Mouse (Mus musculus): Measurements from ENCODE around the gene Smarce1. TPM values are rescaled to one million over a fixed set of nuclear protein-coding genes. Genes with fewer than 3 reads are reported as not detected.

Smarce1 gene
- polyA plus RNA-seq, 1 experiment from 2014 or later = 235 TPM

DNA sequence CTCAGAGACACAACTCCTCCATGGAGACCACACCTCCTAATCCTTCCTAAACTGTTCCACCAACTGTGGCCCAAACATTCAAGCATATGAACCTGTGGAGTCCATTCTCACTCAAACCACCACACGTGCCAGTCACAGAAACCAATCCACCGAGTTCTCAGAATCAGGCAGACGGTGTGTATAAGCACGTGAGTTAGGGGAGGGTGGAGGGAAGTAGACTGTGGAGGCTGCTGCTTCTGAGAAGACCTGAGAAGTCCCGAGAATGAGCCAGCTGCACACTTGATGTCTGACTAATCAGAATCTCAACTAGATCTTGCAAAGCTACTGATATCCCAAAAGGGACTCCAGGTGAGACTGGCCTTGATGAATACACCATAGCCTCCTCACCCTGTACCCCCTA lies 50.7 kb downstream of the Smarce1 start:
- Histone ChIP-seq H3K36me3 (ENCODE audit: control insufficient read depth, insufficient read depth, low read length) (no peaks in the 10 kb centered on the region), H3K27ac (ENCODE audit: low read length) (no peak overlapping the region), H3K9me3 (ENCODE audit: control insufficient read depth, low read length) (no peaks in the 10 kb centered on the region), H3K4me2 (ENCODE audit: low read depth, low read length) (no peak overlapping the region), H3K27me3 (ENCODE audit: control insufficient read depth, insufficient read depth, low read depth, low read length) (no peaks in the 10 kb centered on the region), H3K9ac (ENCODE audit: low read length) (no peak overlapping the region), H3K4me1 (replicated peaks; ENCODE audit: control insufficient read depth, insufficient read depth, low read length) (no peaks in the 10 kb centered on the region), H3K4me3 (ENCODE audit: low read length) (no peak overlapping the region)
- WGBS = 78% methylated on average over 5 of the region's 5 CpGs
- no peak for ATAC-seq (ENCODE audit: low read depth)

DNA sequence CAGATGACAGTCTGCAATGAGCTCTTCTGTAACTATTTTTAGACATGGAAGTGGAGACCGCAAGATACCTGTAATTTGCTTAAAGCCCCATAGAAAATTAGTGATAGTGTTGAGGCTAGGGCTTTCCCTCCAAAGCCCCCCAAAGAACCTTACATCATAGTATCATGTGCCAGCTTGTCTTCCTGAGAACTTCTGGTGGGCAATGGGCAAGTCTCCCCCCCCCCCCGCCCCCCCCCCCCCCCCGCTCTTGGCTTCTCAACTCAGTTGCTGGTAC lies 53.0 kb downstream of the Smarce1 start:
- no peak overlapping the region for H3K9ac ChIP-seq (ENCODE audit: low read length)
- H3K9me3 ChIP-seq (ENCODE audit: control insufficient read depth, low read length) = no peaks in the 10 kb centered on the region
- H3K27me3 ChIP-seq (ENCODE audit: control insufficient read depth, insufficient read depth, low read depth, low read length) = no peaks in the 10 kb centered on the region
- ATAC-seq (ENCODE audit: low read depth) = no peak
- WGBS = 46% methylated on average over 2 of the region's 3 CpGs
- no peak overlapping the region for H3K27ac ChIP-seq (ENCODE audit: low read length)
- H3K4me1 ChIP-seq (replicated peaks; ENCODE audit: control insufficient read depth, insufficient read depth, low read length) = no peaks in the 10 kb centered on the region
- no peaks in the 10 kb centered on the region for H3K36me3 ChIP-seq (ENCODE audit: control insufficient read depth, insufficient read depth, low read length)
- no peak overlapping the region for H3K4me3 ChIP-seq (ENCODE audit: low read length)
- H3K4me2 ChIP-seq (ENCODE audit: low read depth, low read length) = no peak overlapping the region

- no peak overlapping the region for H3K27ac ChIP-seq (ENCODE audit: low read length)
- H3K36me3 ChIP-seq (ENCODE audit: control insufficient read depth, insufficient read depth, low read length) = no peaks in the 10 kb centered on the region
- H3K27me3 ChIP-seq (ENCODE audit: control insufficient read depth, insufficient read depth, low read depth, low read length) = no peaks in the 10 kb centered on the region
- no peak overlapping the region for H3K4me3 ChIP-seq (ENCODE audit: low read length)
- no peak overlapping the region for H3K4me2 ChIP-seq (ENCODE audit: low read depth, low read length)
- no peaks in the 10 kb centered on the region for H3K9me3 ChIP-seq (ENCODE audit: control insufficient read depth, low read length)
- H3K9ac ChIP-seq (ENCODE audit: low read length) = no peak overlapping the region
- no peak for ATAC-seq (ENCODE audit: low read depth)
- H3K4me1 ChIP-seq (replicated peaks; ENCODE audit: control insufficient read depth, insufficient read depth, low read length) = no peaks in the 10 kb centered on the region
- WGBS = 42% methylated on average over 5 of the region's 5 CpGs
These were observed 53.5 kb downstream of the Smarce1 start for GRCm38 (mm10) chr11:99177054-99177924.

DNA sequence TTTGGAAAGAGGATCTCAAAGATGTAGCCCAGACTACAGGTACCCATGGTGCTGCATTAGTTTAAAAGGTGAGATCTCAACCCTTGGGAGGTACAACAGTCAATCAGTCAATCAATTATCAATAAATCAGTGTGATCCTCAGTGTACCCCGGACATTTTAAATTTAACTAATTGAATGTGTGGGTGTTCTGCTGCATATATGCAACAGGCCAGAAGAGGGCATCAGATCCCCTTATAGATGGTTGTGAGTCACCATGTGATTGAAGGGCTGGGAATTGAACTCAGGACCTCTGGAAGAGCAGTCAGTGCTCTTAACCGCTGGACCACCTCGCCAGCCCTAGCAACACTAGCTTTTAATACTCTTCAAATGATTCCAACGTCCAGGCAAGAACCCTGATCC lies 58.8 kb downstream of the Smarce1 start:
- H3K9ac ChIP-seq (ENCODE audit: low read length) = no peak overlapping the region
- no peaks in the 10 kb centered on the region for H3K27me3 ChIP-seq (ENCODE audit: control insufficient read depth, insufficient read depth, low read depth, low read length)
- no peaks in the 10 kb centered on the region for H3K4me1 ChIP-seq (replicated peaks; ENCODE audit: control insufficient read depth, insufficient read depth, low read length)
- no peaks in the 10 kb centered on the region for H3K9me3 ChIP-seq (ENCODE audit: control insufficient read depth, low read length)
- no peaks in the 10 kb centered on the region for H3K36me3 ChIP-seq (ENCODE audit: control insufficient read depth, insufficient read depth, low read length)
- no peak overlapping the region for H3K4me2 ChIP-seq (ENCODE audit: low read depth, low read length)
- no peak overlapping the region for H3K27ac ChIP-seq (ENCODE audit: low read length)
- WGBS = 76% methylated on average over 4 of the region's 4 CpGs
- H3K4me3 ChIP-seq (ENCODE audit: low read length) = no peak overlapping the region
- ATAC-seq (ENCODE audit: low read depth) = no peak

DNA sequence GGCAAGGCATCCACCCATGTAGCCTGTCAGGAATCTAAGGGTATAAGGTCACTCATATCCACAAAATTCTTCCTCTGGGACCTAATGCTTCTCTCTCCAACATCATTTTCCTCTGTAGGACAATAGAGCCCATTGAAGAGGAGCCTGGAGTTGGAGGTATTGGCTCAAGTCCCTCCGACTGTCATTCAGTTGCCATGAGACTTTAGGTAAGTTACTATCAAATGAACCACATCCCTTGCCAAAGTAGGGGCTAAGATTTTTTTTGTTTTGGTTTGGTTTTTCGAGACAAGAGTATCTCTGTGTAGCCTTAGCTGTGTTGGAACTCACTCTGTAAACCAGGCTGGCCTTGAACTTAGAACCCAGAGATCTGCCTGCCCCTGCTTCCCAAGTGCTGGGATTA lies 59.4 kb downstream of the Smarce1 start:
- no peak overlapping the region for H3K4me2 ChIP-seq (ENCODE audit: low read depth, low read length)
- H3K4me3 ChIP-seq (ENCODE audit: low read length) = no peak overlapping the region
- no peak overlapping the region for H3K9ac ChIP-seq (ENCODE audit: low read length)
- WGBS = 74% methylated on average over 2 of the region's 2 CpGs
- H3K4me1 ChIP-seq (replicated peaks; ENCODE audit: control insufficient read depth, insufficient read depth, low read length) = no peaks in the 10 kb centered on the region
- no peaks in the 10 kb centered on the region for H3K36me3 ChIP-seq (ENCODE audit: control insufficient read depth, insufficient read depth, low read length)
- no peaks in the 10 kb centered on the region for H3K9me3 ChIP-seq (ENCODE audit: control insufficient read depth, low read length)
- H3K27ac ChIP-seq (ENCODE audit: low read length) = no peak overlapping the region
- ATAC-seq (ENCODE audit: low read depth) = no peak
- H3K27me3 ChIP-seq (ENCODE audit: control insufficient read depth, insufficient read depth, low read depth, low read length) = no peaks in the 10 kb centered on the region

DNA sequence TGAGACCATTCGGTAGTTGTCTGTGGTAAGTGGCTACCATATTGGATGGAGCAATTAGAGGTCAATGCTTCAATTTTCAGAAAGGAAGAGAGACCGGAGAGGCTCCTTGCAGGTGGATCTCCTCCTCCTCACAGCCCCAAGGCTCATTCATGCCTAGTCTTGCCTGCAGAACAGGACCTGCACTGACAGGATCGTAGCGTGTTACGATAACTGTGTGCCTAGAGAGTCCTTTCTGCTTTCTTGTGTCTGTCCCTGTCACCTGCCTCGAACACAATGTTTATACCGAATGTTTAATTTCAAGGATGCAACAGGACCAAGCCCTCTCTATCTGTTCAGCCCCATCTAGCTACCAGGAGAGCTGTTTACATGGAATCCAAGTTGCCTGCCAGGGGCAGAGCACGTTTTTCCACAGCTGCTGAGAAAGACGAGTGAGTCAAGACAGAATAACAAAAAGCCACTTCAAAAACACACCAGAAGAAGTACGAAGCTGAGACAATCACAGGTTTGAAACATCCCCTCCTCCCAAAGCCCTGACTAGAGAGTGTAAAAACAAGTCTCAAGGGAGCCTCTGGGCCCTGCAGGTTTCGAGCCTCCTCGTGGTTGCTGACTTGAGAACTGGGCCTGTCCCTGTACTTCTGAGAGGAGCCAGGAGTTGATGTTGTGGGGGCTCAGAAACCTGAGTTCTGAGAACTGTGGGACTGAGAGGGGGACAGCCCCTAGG lies 60.1 kb downstream of the Smarce1 start:
- WGBS = 61% methylated on average over 12 of the region's 12 CpGs

GRCm38 (mm10) chr11:99170005-99170404 lies 60.8 kb downstream of the Smarce1 start:
- ATAC-seq (ENCODE audit: low read depth) = no peak
- Histone ChIP-seq H3K4me3 (ENCODE audit: low read length) (no peak overlapping the region), H3K4me1 (replicated peaks; ENCODE audit: control insufficient read depth, insufficient read depth, low read length) (no peaks in the 10 kb centered on the region), H3K4me2 (ENCODE audit: low read depth, low read length) (no peak overlapping the region), H3K9me3 (ENCODE audit: control insufficient read depth, low read length) (no peaks in the 10 kb centered on the region), H3K9ac (ENCODE audit: low read length) (no peak overlapping the region), H3K27me3 (ENCODE audit: control insufficient read depth, insufficient read depth, low read depth, low read length) (no peaks in the 10 kb centered on the region), H3K36me3 (ENCODE audit: control insufficient read depth, insufficient read depth, low read length) (no peaks in the 10 kb centered on the region), H3K27ac (ENCODE audit: low read length) (no peak overlapping the region)
- WGBS = 88% methylated on average over 6 of the region's 6 CpGs

More for the DNA sequence above, 60.1 kb downstream of the Smarce1 start:
- Histone ChIP-seq H3K4me3 (ENCODE audit: low read length) (no peak overlapping the region), H3K36me3 (ENCODE audit: control insufficient read depth, insufficient read depth, low read length) (no peaks in the 10 kb centered on the region), H3K4me2 (ENCODE audit: low read depth, low read length) (no peak overlapping the region), H3K27me3 (ENCODE audit: control insufficient read depth, insufficient read depth, low read depth, low read length) (no peaks in the 10 kb centered on the region), H3K9ac (ENCODE audit: low read length) (no peak overlapping the region), H3K9me3 (ENCODE audit: control insufficient read depth, low read length) (no peaks in the 10 kb centered on the region), H3K27ac (ENCODE audit: low read length) (no peak overlapping the region), H3K4me1 (replicated peaks; ENCODE audit: control insufficient read depth, insufficient read depth, low read length) (no peaks in the 10 kb centered on the region)
- ATAC-seq (ENCODE audit: low read depth) = no peak

- ATAC-seq (ENCODE audit: low read depth) = no peak
- Histone ChIP-seq H3K27ac (ENCODE audit: low read length) (no peak overlapping the region), H3K4me3 (ENCODE audit: low read length) (no peak overlapping the region), H3K9ac (ENCODE audit: low read length) (no peak overlapping the region), H3K4me1 (replicated peaks; ENCODE audit: control insufficient read depth, insufficient read depth, low read length) (no peaks in the 10 kb centered on the region), H3K36me3 (ENCODE audit: control insufficient read depth, insufficient read depth, low read length) (no peaks in the 10 kb centered on the region), H3K9me3 (ENCODE audit: control insufficient read depth, low read length) (no peaks in the 10 kb centered on the region), H3K4me2 (ENCODE audit: low read depth, low read length) (no peak overlapping the region), H3K27me3 (ENCODE audit: control insufficient read depth, insufficient read depth, low read depth, low read length) (no peaks in the 10 kb centered on the region)
- 84% methylated on average over 2 of the region's 2 CpGs for WGBS
These were observed 61.4 kb downstream of the Smarce1 start for GRCm38 (mm10) chr11:99169438-99169837.

GRCm38 (mm10) chr11:99168030-99168474 lies 62.8 kb downstream of the Smarce1 start:
- 52% methylated on average over 12 of the region's 12 CpGs for WGBS

More at GRCm38 (mm10) chr11:99168030-99168474, 62.8 kb downstream of the Smarce1 start:
- Histone ChIP-seq H3K4me1 (replicated peaks; ENCODE audit: control insufficient read depth, insufficient read depth, low read length) (no peaks in the 10 kb centered on the region), H3K27me3 (ENCODE audit: control insufficient read depth, insufficient read depth, low read depth, low read length) (no peaks in the 10 kb centered on the region), H3K9ac (ENCODE audit: low read length) (no peak overlapping the region), H3K36me3 (ENCODE audit: control insufficient read depth, insufficient read depth, low read length) (no peaks in the 10 kb centered on the region), H3K4me3 (ENCODE audit: low read length) (no peak overlapping the region), H3K27ac (ENCODE audit: low read length) (no peak overlapping the region), H3K9me3 (ENCODE audit: control insufficient read depth, low read length) (no peaks in the 10 kb centered on the region), H3K4me2 (ENCODE audit: low read depth, low read length) (no peak overlapping the region)
- no peak for ATAC-seq (ENCODE audit: low read depth)
